Mouse (Mus musculus) olfactory bulb, adult 2 months (tissue): Measurements from ENCODE around the gene Xpnpep2.

Source experiments
- CTCF ChIP-seq: fragments of 200-500 bp; IDR thresholded peaks from 2 replicates; pipeline ENCODE4 v1.5.1; 2012; ENCODE audit warnings: low read depth, mild to moderate bottlenecking, low read length, moderate library complexity; ENCODE audit not compliant: insufficient read depth
- POLR2A ChIP-seq: fragments of 200-500 bp; IDR thresholded peaks from 2 replicates; pipeline ENCODE4 v1.6.1; 2012; ENCODE audit warnings: mild to moderate bottlenecking, low read depth, low read length, moderate library complexity; ENCODE audit not compliant: insufficient read depth

- no peak for TF ChIP-seq POLR2A
- no peak for TF ChIP-seq CTCF
Measured at GRCm38 (mm10) chrX:48076806-48077425, 31.6 kb upstream of the Xpnpep2 start.
